Mouse (Mus musculus) spleen, adult 2 months (tissue): ENCODE data around the gene Gm15557.

ENCODE experiments used
- CTCF ChIP-seq: fragments of 200-500 bp; IDR thresholded peaks from 2 replicates; pipeline ENCODE4 v1.5.1; 2011; ENCODE audit warnings: mild to moderate bottlenecking, inconsistent platforms; ENCODE audit not compliant: insufficient read depth, insufficient read length, insufficient replicate concordance; ENCODE audit errors: extremely low read depth
- POLR2A ChIP-seq: fragments of 200-500 bp; IDR thresholded peaks from 2 replicates; pipeline ENCODE4 v1.6.1; 2011; ENCODE audit warnings: low read depth, low read length, inconsistent platforms

DNA sequence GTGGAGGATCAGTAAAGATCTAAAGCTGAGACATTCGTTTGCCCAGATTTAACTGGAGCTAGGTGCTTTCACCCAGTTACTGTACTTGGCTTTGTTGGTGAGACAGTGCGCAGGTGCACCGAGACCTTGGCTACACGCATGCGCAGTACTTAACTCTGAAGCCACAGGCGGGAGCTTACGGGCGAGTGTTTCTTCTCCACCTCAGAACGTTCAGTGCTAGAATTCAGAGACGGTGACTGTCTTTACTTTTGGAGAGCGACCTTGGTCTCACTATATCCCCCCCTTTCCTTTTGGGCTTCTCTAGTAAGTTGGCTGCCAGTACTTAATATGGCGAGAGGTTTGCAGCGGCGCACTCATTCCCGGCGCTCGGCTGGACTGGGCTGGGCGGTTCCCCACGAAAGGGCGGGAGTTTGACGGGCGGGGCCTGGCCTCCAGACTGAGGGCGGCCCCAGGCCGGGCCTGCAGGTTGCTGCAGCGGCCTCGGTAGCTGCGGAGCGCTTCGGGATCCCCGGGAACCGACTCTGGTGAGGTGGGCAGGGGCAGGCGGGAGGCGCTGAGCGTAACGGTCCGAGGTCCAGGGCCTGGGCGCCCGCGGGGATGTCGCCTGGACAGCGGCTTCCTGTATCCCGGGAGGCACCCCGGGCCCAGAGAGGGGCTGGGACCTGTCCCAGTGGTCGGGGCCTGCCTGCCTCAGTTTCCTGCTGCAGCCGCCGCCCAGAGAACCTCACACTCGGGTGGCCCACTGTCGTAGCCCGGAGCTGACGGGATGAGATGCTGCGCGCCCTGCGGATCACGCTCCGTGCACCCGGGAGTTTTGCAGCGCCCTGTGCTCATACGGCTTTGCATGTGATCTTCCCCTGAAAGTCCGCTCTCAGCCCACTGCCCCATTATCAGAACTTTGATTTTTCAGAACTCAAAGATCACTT lies 15.9 kb downstream of the Gm15557 start, which contains the start of gene Cep250:
- TF ChIP-seq POLR2A = peak; percentile 38
- TF ChIP-seq CTCF = no peak
